ENCODE assay signal across 10 mouse cellular contexts in genomic region chr9:62554606-62555005, GRCm38 (mm10). TPM values are rescaled to one million over a fixed set of nuclear protein-coding genes. Genes with fewer than 3 reads are reported as not detected.
A peak's percentile ranks its signal among the peaks of the same experiment; 100 is the strongest.
DNase-seq lines count a peak whose midpoint lies in the region; ATAC-seq lines count a peak whose summit lies in the region.
"Had no signal": no experiment of that assay in that cellular context is flagged by ENCODE, and none has a peak within 500 bp of the region (broad histone marks: within the 10 kb centered on the region; RNA-seq: fewer than 3 reads in every experiment).

No protein-coding gene starts in this region.

- no peak overlapping the region for H3K4me2 ChIP-seq in forebrain, embryonic 11.5 days (ENCODE audit: low read depth, low read length, severe bottlenecking)
- H3K4me2 ChIP-seq in midbrain, embryonic 16.5 days (ENCODE audit: low read length) = no peak overlapping the region
- H3K4me2 ChIP-seq in kidney, embryonic 15.5 days = no peak overlapping the region
- H3K4me2 ChIP-seq: limb, embryonic 15.5 days had no signal

- H3K27ac ChIP-seq in forebrain, embryonic 11.5 days (ENCODE audit: low read depth, low read length) = peak overlapping the region; percentile 31; the same call in 1 of the 2 replicates
- H3K27ac ChIP-seq in midbrain, embryonic 16.5 days (ENCODE audit: low read length) = peak overlapping the region; percentile 12
- no peak overlapping the region for H3K27ac ChIP-seq in kidney, embryonic 15.5 days
- H3K27ac ChIP-seq in limb, embryonic 10.5 days = no peak overlapping the region
- no peak overlapping the region for H3K27ac ChIP-seq in heart, embryonic 10.5 days
- H3K27ac ChIP-seq: limb, embryonic 15.5 days had no signal

- H3K9me3 ChIP-seq in forebrain, embryonic 11.5 days (ENCODE audit: control insufficient read depth, low read length) = no peaks in the 10 kb centered on the region
- no peaks in the 10 kb centered on the region for H3K9me3 ChIP-seq in midbrain, embryonic 16.5 days (replicated peaks; ENCODE audit: control insufficient read depth, low read length, poor library complexity, severe bottlenecking)
- H3K9me3 ChIP-seq in kidney, embryonic 15.5 days (replicated peaks) = no peaks in the 10 kb centered on the region
- no peaks in the 10 kb centered on the region for H3K9me3 ChIP-seq in limb, embryonic 10.5 days (replicated peaks)
- no peaks in the 10 kb centered on the region for H3K9me3 ChIP-seq in heart, embryonic 10.5 days
- H3K9me3 ChIP-seq: limb, embryonic 15.5 days; megakaryocyte, embryonic 14.5 days had no signal

- H3K4me3 ChIP-seq in forebrain, embryonic 11.5 days (ENCODE audit: low read depth, low read length) = no peak overlapping the region
- H3K4me3 ChIP-seq in midbrain, embryonic 16.5 days (ENCODE audit: low read depth, low read length) = no peak overlapping the region
- H3K4me3 ChIP-seq in kidney, embryonic 15.5 days (replicated peaks) = no peak overlapping the region
- no peak overlapping the region for H3K4me3 ChIP-seq in limb, embryonic 10.5 days
- H3K4me3 ChIP-seq in heart, embryonic 10.5 days = no peak overlapping the region
- H3K4me3 ChIP-seq: limb, embryonic 15.5 days; megakaryocyte, embryonic 14.5 days had no signal

- no peaks in the 10 kb centered on the region for H3K36me3 ChIP-seq in forebrain, embryonic 11.5 days (ENCODE audit: control insufficient read depth, insufficient read depth, low read length)
- H3K36me3 ChIP-seq in midbrain, embryonic 16.5 days (ENCODE audit: control insufficient read depth, insufficient read depth, low read length) = no peaks in the 10 kb centered on the region
- H3K36me3 ChIP-seq in kidney, embryonic 15.5 days = no peaks in the 10 kb centered on the region
- H3K36me3 ChIP-seq in limb, embryonic 10.5 days = no peaks in the 10 kb centered on the region
- no peaks in the 10 kb centered on the region for H3K36me3 ChIP-seq in heart, embryonic 10.5 days
- H3K36me3 ChIP-seq: limb, embryonic 15.5 days had no signal

- no peaks in the 10 kb centered on the region for H3K27me3 ChIP-seq in forebrain, embryonic 11.5 days (ENCODE audit: control insufficient read depth, insufficient read depth, low read length)
- no peaks in the 10 kb centered on the region for H3K27me3 ChIP-seq in midbrain, embryonic 16.5 days (ENCODE audit: control insufficient read depth, insufficient read depth, low read depth, low read length)
- H3K27me3 ChIP-seq in kidney, embryonic 15.5 days = no peaks in the 10 kb centered on the region
- no peaks in the 10 kb centered on the region for H3K27me3 ChIP-seq in limb, embryonic 10.5 days (ENCODE audit: low read depth, poor library complexity, severe bottlenecking)
- 0 out of 2 replicates have a peak, but pooled peaks cover 5% of the 10 kb centered on the region for H3K27me3 ChIP-seq in heart, embryonic 10.5 days (ENCODE audit: insufficient read depth, poor library complexity, severe bottlenecking)
- H3K27me3 ChIP-seq: limb, embryonic 15.5 days had no signal

- WGBS in forebrain, embryonic 11.5 days = 48% methylated on average over 3 of the region's 3 CpGs
- 24% methylated on average over 3 of the region's 3 CpGs for WGBS in midbrain, embryonic 16.5 days
- WGBS in kidney, embryonic 15.5 days = 51% methylated on average over 3 of the region's 3 CpGs
- WGBS in limb, embryonic 10.5 days = 63% methylated on average over 3 of the region's 3 CpGs
- WGBS in heart, embryonic 10.5 days = 65% methylated on average over 3 of the region's 3 CpGs

- ATAC-seq in forebrain, embryonic 11.5 days (replicated peaks; ENCODE audit: low FRiP score) = peak; percentile 66
- peak; percentile 77 for ATAC-seq in midbrain, embryonic 16.5 days
- ATAC-seq in kidney, embryonic 15.5 days (replicated peaks; ENCODE audit: low FRiP score) = no peak

- peak; percentile 95 for DNase-seq in brain, adult 2 months (ENCODE audit: low read depth, low spot score)
- DNase-seq in forebrain, embryonic 11.5 days (ENCODE audit: low spot score) = peak; percentile 71
- DNase-seq in layer of hippocampus, postnatal 10 days (ENCODE audit: low spot score in 2 of 2) = peak; percentile 40 to 63
- DNase-seq in adrenal gland, postnatal 25 days = no peak
- no peak for DNase-seq in limb, embryonic 10.5 days (ENCODE audit: low spot score)
- no peak for DNase-seq in heart, embryonic 10.5 days (ENCODE audit: low spot score)

- H3K9ac ChIP-seq in forebrain, embryonic 11.5 days (ENCODE audit: low read length) = no peak overlapping the region
- H3K9ac ChIP-seq in midbrain, embryonic 16.5 days (ENCODE audit: low read depth, low read length) = no peak overlapping the region
- H3K9ac ChIP-seq in kidney, embryonic 15.5 days = no peak overlapping the region
- H3K9ac ChIP-seq: limb, embryonic 15.5 days had no signal

- H3K4me1 ChIP-seq in forebrain, embryonic 11.5 days (replicated peaks; ENCODE audit: control insufficient read depth, insufficient read depth, low read length) = peaks cover 9% of the 10 kb centered on the region; the same call in 1 of the 2 replicates
- H3K4me1 ChIP-seq in midbrain, embryonic 16.5 days (ENCODE audit: control insufficient read depth, insufficient read depth, low read length) = peaks cover 16% of the 10 kb centered on the region
- H3K4me1 ChIP-seq in kidney, embryonic 15.5 days = 0 out of 2 replicates have a peak, but pooled peaks cover 1% of the 10 kb centered on the region
- H3K4me1 ChIP-seq in limb, embryonic 10.5 days = peaks cover 13% of the 10 kb centered on the region; the same call in 1 of the 2 replicates
- peaks cover 9% of the 10 kb centered on the region; the same call in 1 of the 2 replicates for H3K4me1 ChIP-seq in heart, embryonic 10.5 days
- H3K4me1 ChIP-seq: limb, embryonic 15.5 days had no signal

RNA-seq across cellular contexts. Expression of gene Coro2b, which starts 17.8 kb away (rescaled TPM):
- 24.0 and 26.5 TPM in 2 replicates for polyA plus RNA-seq in forebrain, embryonic 11.5 days (2014; fragmentation: Nextera tagmentation; extraction: Ambion mirVana)
- 100 to 1,000 TPM; 131 to 136 TPM for total RNA-seq in layer of hippocampus, postnatal 10 days (2021)
- polyA plus RNA-seq in midbrain, embryonic 16.5 days (2015; fragmentation: Nextera tagmentation; extraction: Ambion mirVana) = 32.0 and 33.4 TPM in 2 replicates
- polyA plus RNA-seq in kidney, embryonic 15.5 days (2015; fragmentation: Nextera tagmentation; extraction: Ambion mirVana) = 16.8 and 19.1 TPM in 2 replicates
- 16.2 and 20.4 TPM in 2 replicates for total RNA-seq in adrenal gland, postnatal 25 days (2021)
- 5.6 and 6.2 TPM in 2 replicates for polyA plus RNA-seq in limb, embryonic 10.5 days (2016; fragmentation: Nextera tagmentation; extraction: Ambion mirVana)
- 6.0 and 6.3 TPM in 2 replicates for polyA plus RNA-seq in heart, embryonic 10.5 days (2016; fragmentation: Nextera tagmentation; extraction: Ambion mirVana)

Comparison
In these comparisons a context has a peak if more than half of its experiments do, and no peak if none do; other contexts are left out.
1. DNase-seq: peak in brain, adult 2 months (single experiment), forebrain, embryonic 11.5 days (single experiment) and layer of hippocampus, postnatal 10 days (2 of 2); none in adrenal gland, postnatal 25 days (single experiment), limb, embryonic 10.5 days (single experiment) and heart, embryonic 10.5 days (single experiment).
2. H3K27ac ChIP-seq: peak in forebrain, embryonic 11.5 days (single experiment) and midbrain, embryonic 16.5 days (single experiment); none in kidney, embryonic 15.5 days (single experiment), limb, embryonic 10.5 days (single experiment) and heart, embryonic 10.5 days (single experiment).